Mouse (Mus musculus): ENCODE measurements at regions not wholly inside any gene's neighbourhood (a gene's known extent, or its start where the extent isn't known, plus 50 kb on each side); places are given as distances from the start of the nearest gene placed in this dataset.

DNA sequence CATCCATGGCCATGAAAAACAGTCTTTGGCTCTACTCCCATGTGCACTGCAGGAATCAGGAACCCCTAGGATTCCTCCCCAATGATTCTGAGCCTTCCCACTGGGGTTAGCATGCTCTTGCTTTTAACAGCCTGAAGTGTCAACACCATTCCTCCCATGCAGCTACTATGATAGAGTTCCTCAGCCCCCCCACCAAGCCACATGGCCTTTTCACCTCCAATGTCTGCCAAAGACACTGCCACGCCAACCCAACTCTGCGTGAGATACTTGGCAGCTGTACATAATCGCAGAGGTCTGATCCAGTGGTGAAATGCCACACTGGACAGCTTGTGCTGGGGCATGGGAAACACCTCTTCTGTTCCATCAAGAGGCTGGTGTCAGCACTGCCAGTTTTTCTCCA lies 128.6 kb upstream of the H2al1a start:
- H3K9ac ChIP-seq (ENCODE audit: insufficient read depth, low read depth, low read length, poor library complexity, severe bottlenecking) = no peak overlapping the region
- no peaks in the 10 kb centered on the region for H3K36me3 ChIP-seq (ENCODE audit: control insufficient read depth, insufficient read depth, low read length, poor library complexity, severe bottlenecking)
- H3K9me3 ChIP-seq (ENCODE audit: control insufficient read depth, insufficient read depth, low read depth, low read length) = no peaks in the 10 kb centered on the region
- in situ Hi-C loops (cut with MboI; ENCODE audit: low sequenced_read_pairs in 2 of 2, unreplicated experiment in 2 of 2) = no loop called here
- no peak overlapping the region for H3K4me3 ChIP-seq (ENCODE audit: insufficient read depth in 1 of 2, low read depth in 1 of 2, low read length in 2 of 2, poor library complexity in 1 of 2, severe bottlenecking in 1 of 2)
- no peaks in the 10 kb centered on the region for H3K4me1 ChIP-seq (ENCODE audit: control insufficient read depth in 2 of 2, insufficient read depth in 2 of 2, low read length in 2 of 2, poor library complexity in 1 of 2)
- no peak for DNase-seq (ENCODE audit: low read depth, low spot score)
- H3K27ac ChIP-seq (ENCODE audit: insufficient read depth, low read depth, low read length, poor library complexity, severe bottlenecking) = no peak overlapping the region
- TF ChIP-seq CHD2 (IDR thresholded peaks at IDR 0.05; ENCODE audit: low read depth, low read length) (no peak), ZNF384 (IDR thresholded peaks at IDR 0.05; ENCODE audit: low read depth, low read length) (no peak), MAFK (IDR thresholded peaks at IDR 0.05; ENCODE audit: insufficient read depth, low read depth, low read length) (no peak), ZC3H11A (IDR thresholded peaks at IDR 0.05; ENCODE audit: borderline replicate concordance, low read depth, low read length) (no peak), HCFC1 (IDR thresholded peaks at IDR 0.05; ENCODE audit: borderline replicate concordance, insufficient read depth, low read length) (no peak)

DNA sequence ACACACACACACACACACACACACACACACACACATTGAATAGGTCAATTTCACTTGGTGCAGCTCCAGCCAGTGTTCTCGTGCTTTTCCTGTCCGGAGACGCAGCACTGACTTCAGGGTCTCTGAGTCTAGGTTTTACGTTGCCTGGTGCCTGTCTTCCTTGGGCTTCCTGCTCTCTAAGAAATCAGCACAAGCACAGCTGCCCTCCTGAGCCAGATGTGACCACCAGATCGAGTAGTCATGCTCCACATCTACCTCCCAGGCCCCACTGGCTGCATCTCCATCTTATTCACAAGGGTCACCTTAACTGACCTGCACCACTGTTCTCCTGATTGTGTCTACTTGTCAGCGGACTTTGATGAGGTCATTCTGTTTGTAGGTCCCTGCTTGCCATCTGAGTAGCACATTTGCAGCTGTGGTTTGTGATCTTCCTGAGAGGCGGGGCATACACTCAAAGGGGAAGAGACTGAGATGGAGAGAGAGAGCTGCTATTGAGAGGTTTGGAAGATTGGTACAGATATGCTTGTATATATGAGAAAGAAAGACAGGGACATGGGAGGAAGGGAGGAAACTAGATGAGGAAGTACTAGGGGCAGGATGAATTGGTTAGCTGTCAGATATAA lies 118.8 kb upstream of the H2al1a start:
- TF ChIP-seq HCFC1 (IDR thresholded peaks at IDR 0.05; ENCODE audit: borderline replicate concordance, insufficient read depth, low read length) (no peak), CHD2 (IDR thresholded peaks at IDR 0.05; ENCODE audit: low read depth, low read length) (no peak)
- H3K4me3 ChIP-seq (ENCODE audit: insufficient read depth in 1 of 2, low read depth in 1 of 2, low read length in 2 of 2, poor library complexity in 1 of 2, severe bottlenecking in 1 of 2) = no peak overlapping the region
- H3K9ac ChIP-seq (ENCODE audit: insufficient read depth, low read depth, low read length, poor library complexity, severe bottlenecking) = no peak overlapping the region
- no peaks in the 10 kb centered on the region for H3K4me1 ChIP-seq (ENCODE audit: control insufficient read depth in 2 of 2, insufficient read depth in 2 of 2, low read length in 2 of 2, poor library complexity in 1 of 2)
- no peak for DNase-seq (ENCODE audit: low read depth, low spot score)
- H3K27ac ChIP-seq (ENCODE audit: insufficient read depth, low read depth, low read length, poor library complexity, severe bottlenecking) = no peak overlapping the region
- H3K36me3 ChIP-seq (ENCODE audit: control insufficient read depth, insufficient read depth, low read length, poor library complexity, severe bottlenecking) = no peaks in the 10 kb centered on the region
- H3K9me3 ChIP-seq (ENCODE audit: control insufficient read depth, insufficient read depth, low read depth, low read length) = no peaks in the 10 kb centered on the region
- in situ Hi-C loops (cut with MboI; ENCODE audit: low sequenced_read_pairs in 2 of 2, unreplicated experiment in 2 of 2) = loop anchor here in 1 of 2 experiments (10.0 kb wide), 1 partner anchor 64 kb away; no protein-coding TSS in a partner anchor

DNA sequence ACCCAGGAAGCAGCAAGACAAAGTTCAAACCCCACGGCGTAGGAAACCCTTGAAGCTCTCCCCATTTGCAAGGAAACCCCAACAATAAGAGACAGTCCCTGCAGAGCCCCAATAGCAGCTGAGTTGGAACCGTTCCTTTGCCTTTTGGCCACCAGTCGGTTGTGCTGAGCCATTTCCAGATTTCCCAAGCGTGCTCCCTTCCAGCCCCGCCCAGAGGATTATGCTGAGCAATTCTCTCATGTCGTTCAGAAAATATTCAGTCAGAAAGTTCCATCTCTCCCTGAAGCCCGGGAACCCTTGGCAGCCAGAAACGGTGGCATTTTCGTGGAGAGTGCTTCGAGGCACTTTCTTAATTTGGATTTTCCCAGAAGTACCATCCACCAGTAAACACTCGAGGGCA lies 117.2 kb upstream of the H2al1a start:
- Histone ChIP-seq H3K9me3 (ENCODE audit: control insufficient read depth, insufficient read depth, low read depth, low read length) (no peaks in the 10 kb centered on the region), H3K36me3 (ENCODE audit: control insufficient read depth, insufficient read depth, low read length, poor library complexity, severe bottlenecking) (no peaks in the 10 kb centered on the region), H3K4me3 (ENCODE audit: insufficient read depth in 1 of 2, low read depth in 1 of 2, low read length in 2 of 2, poor library complexity in 1 of 2, severe bottlenecking in 1 of 2) (no peak overlapping the region), H3K27ac (ENCODE audit: insufficient read depth, low read depth, low read length, poor library complexity, severe bottlenecking) (no peak overlapping the region), H3K4me1 (ENCODE audit: control insufficient read depth in 2 of 2, insufficient read depth in 2 of 2, low read length in 2 of 2, poor library complexity in 1 of 2) (no peaks in the 10 kb centered on the region), H3K9ac (ENCODE audit: insufficient read depth, low read depth, low read length, poor library complexity, severe bottlenecking) (no peak overlapping the region)
- TF ChIP-seq ZNF384 (IDR thresholded peaks at IDR 0.05; ENCODE audit: low read depth, low read length) (no peak), HCFC1 (IDR thresholded peaks at IDR 0.05; ENCODE audit: borderline replicate concordance, insufficient read depth, low read length) (no peak), ZC3H11A (IDR thresholded peaks at IDR 0.05; ENCODE audit: borderline replicate concordance, low read depth, low read length) (no peak), MAFK (IDR thresholded peaks at IDR 0.05; ENCODE audit: insufficient read depth, low read depth, low read length) (no peak), CHD2 (IDR thresholded peaks at IDR 0.05; ENCODE audit: low read depth, low read length) (no peak)
- no peak for DNase-seq (ENCODE audit: low read depth, low spot score)
- in situ Hi-C loops (cut with MboI; ENCODE audit: low sequenced_read_pairs in 2 of 2, unreplicated experiment in 2 of 2) = loop anchor here in 1 of 2 experiments (10.0 kb wide), 1 partner anchor 63 kb away; no protein-coding TSS in a partner anchor

GRCm38 (mm10) chrX:11190851-11191250 lies 108.2 kb upstream of the H2al1a start:
- Histone ChIP-seq H3K4me3 (ENCODE audit: insufficient read depth in 1 of 2, low read depth in 1 of 2, low read length in 2 of 2, poor library complexity in 1 of 2, severe bottlenecking in 1 of 2) (no peak overlapping the region), H3K27ac (ENCODE audit: insufficient read depth, low read depth, low read length, poor library complexity, severe bottlenecking) (no peak overlapping the region), H3K9me3 (ENCODE audit: control insufficient read depth, insufficient read depth, low read depth, low read length) (no peaks in the 10 kb centered on the region), H3K36me3 (ENCODE audit: control insufficient read depth, insufficient read depth, low read length, poor library complexity, severe bottlenecking) (no peaks in the 10 kb centered on the region), H3K4me1 (ENCODE audit: control insufficient read depth in 2 of 2, insufficient read depth in 2 of 2, low read length in 2 of 2, poor library complexity in 1 of 2) (no peaks in the 10 kb centered on the region), H3K9ac (ENCODE audit: insufficient read depth, low read depth, low read length, poor library complexity, severe bottlenecking) (no peak overlapping the region)
- no peak for DNase-seq (ENCODE audit: low read depth, low spot score)
- in situ Hi-C loops (cut with MboI; ENCODE audit: low sequenced_read_pairs in 2 of 2, unreplicated experiment in 2 of 2) = no loop called here
- TF ChIP-seq ZNF384 (IDR thresholded peaks at IDR 0.05; ENCODE audit: low read depth, low read length) (no peak), CHD2 (IDR thresholded peaks at IDR 0.05; ENCODE audit: low read depth, low read length) (no peak), ZC3H11A (IDR thresholded peaks at IDR 0.05; ENCODE audit: borderline replicate concordance, low read depth, low read length) (no peak), MAFK (IDR thresholded peaks at IDR 0.05; ENCODE audit: insufficient read depth, low read depth, low read length) (no peak), HCFC1 (IDR thresholded peaks at IDR 0.05; ENCODE audit: borderline replicate concordance, insufficient read depth, low read length) (no peak)

DNA sequence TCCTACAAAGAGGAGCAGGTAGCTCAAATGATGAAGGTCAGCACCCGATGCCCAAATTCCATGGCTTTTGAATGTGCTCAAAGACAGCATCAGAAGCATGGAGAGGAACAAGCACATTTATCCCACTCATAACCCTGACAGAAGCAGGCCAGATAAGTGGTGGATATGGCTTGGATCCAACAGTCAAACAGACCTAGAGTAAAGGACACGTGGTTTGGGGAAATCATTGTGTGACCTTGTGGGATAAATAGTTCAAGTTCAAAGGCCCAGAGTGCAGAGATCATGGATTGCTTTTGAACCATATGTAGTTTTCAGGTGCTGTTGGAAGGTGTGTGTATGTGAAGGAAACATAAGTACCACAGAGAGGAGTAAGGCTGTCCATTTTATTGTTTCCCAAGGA lies 94.9 kb upstream of the H2al1a start:
- TF ChIP-seq MAFK (IDR thresholded peaks at IDR 0.05; ENCODE audit: insufficient read depth, low read depth, low read length) (no peak), ZC3H11A (IDR thresholded peaks at IDR 0.05; ENCODE audit: borderline replicate concordance, low read depth, low read length) (no peak), HCFC1 (IDR thresholded peaks at IDR 0.05; ENCODE audit: borderline replicate concordance, insufficient read depth, low read length) (no peak), ZNF384 (IDR thresholded peaks at IDR 0.05; ENCODE audit: low read depth, low read length) (no peak), CHD2 (IDR thresholded peaks at IDR 0.05; ENCODE audit: low read depth, low read length) (no peak)
- Histone ChIP-seq H3K27ac (ENCODE audit: insufficient read depth, low read depth, low read length, poor library complexity, severe bottlenecking) (no peak overlapping the region), H3K9me3 (ENCODE audit: control insufficient read depth, insufficient read depth, low read depth, low read length) (no peaks in the 10 kb centered on the region), H3K4me3 (ENCODE audit: insufficient read depth in 1 of 2, low read depth in 1 of 2, low read length in 2 of 2, poor library complexity in 1 of 2, severe bottlenecking in 1 of 2) (no peak overlapping the region), H3K36me3 (ENCODE audit: control insufficient read depth, insufficient read depth, low read length, poor library complexity, severe bottlenecking) (no peaks in the 10 kb centered on the region), H3K9ac (ENCODE audit: insufficient read depth, low read depth, low read length, poor library complexity, severe bottlenecking) (no peak overlapping the region), H3K4me1 (ENCODE audit: control insufficient read depth in 2 of 2, insufficient read depth in 2 of 2, low read length in 2 of 2, poor library complexity in 1 of 2) (no peaks in the 10 kb centered on the region)
- in situ Hi-C loops (cut with MboI; ENCODE audit: low sequenced_read_pairs in 2 of 2, unreplicated experiment in 2 of 2) = no loop called here
- DNase-seq (ENCODE audit: low read depth, low spot score) = no peak

All from ES-E14 (cell line).